Mouse (Mus musculus) testis, adult 2 months (tissue): ENCODE data around the gene Sbno2. TPM values are rescaled to one million over a fixed set of nuclear protein-coding genes. Genes with fewer than 3 reads are reported as not detected.
A peak's percentile ranks its signal among the peaks of the same experiment; 100 is the strongest.

Source experiments
- H3K27ac ChIP-seq: fragments of 200-500 bp; 2 replicates; pipeline ENCODE4 v1.5.1; 2012; ENCODE audit warnings: low read depth, low read length; ENCODE audit not compliant: control insufficient read depth, insufficient read depth
- H3K27me3 ChIP-seq: fragments of 200-500 bp; 2 replicates; pipeline ENCODE4 v1.6.1; 2012; ENCODE audit warnings: mild to moderate bottlenecking, low read length, moderate library complexity; ENCODE audit not compliant: control insufficient read depth, insufficient read depth
- H3K36me3 ChIP-seq: fragments of 200-500 bp; 2 replicates; pipeline ENCODE4 v1.6.1; 2012; ENCODE audit warnings: mild to moderate bottlenecking, low read length; ENCODE audit not compliant: control insufficient read depth, insufficient read depth
- H3K4me1 ChIP-seq: fragments of 200-500 bp; 2 replicates; pipeline ENCODE4 v1.6.1; 2012; ENCODE audit warnings: low read length; ENCODE audit not compliant: control insufficient read depth, insufficient read depth
- H3K4me3 ChIP-seq: fragments of 200-500 bp; 2 replicates; pipeline ENCODE4 v1.5.1; 2012; ENCODE audit warnings: low read depth, mild to moderate bottlenecking, low read length, moderate library complexity, mixed read lengths; ENCODE audit not compliant: control insufficient read depth
- CTCF ChIP-seq: fragments of 200-500 bp; IDR thresholded peaks from 2 replicates; pipeline ENCODE4 v1.5.1; 2012; ENCODE audit warnings: low read depth, mild to moderate bottlenecking, inconsistent platforms, low read length, moderate library complexity; ENCODE audit not compliant: control insufficient read depth, insufficient read depth, insufficient replicate concordance
- POLR2A ChIP-seq: fragments of 200-500 bp; IDR thresholded peaks from 2 replicates; pipeline ENCODE4 v1.6.1; 2012; ENCODE audit warnings: low read depth, mild to moderate bottlenecking, inconsistent platforms, low read length, moderate library complexity; ENCODE audit not compliant: control insufficient read depth
- polyA plus RNA-seq: library from polyadenylated mRNA; depleted of rRNA; stranded (reverse); fragments of >200 nt; gene quantifications from 2 replicates; pipeline ENCODE4 v1.2.3, GENCODE M21; 2012

Gene Sbno2
- polyA plus RNA-seq, 1 experiment: 13.9 TPM

DNA sequence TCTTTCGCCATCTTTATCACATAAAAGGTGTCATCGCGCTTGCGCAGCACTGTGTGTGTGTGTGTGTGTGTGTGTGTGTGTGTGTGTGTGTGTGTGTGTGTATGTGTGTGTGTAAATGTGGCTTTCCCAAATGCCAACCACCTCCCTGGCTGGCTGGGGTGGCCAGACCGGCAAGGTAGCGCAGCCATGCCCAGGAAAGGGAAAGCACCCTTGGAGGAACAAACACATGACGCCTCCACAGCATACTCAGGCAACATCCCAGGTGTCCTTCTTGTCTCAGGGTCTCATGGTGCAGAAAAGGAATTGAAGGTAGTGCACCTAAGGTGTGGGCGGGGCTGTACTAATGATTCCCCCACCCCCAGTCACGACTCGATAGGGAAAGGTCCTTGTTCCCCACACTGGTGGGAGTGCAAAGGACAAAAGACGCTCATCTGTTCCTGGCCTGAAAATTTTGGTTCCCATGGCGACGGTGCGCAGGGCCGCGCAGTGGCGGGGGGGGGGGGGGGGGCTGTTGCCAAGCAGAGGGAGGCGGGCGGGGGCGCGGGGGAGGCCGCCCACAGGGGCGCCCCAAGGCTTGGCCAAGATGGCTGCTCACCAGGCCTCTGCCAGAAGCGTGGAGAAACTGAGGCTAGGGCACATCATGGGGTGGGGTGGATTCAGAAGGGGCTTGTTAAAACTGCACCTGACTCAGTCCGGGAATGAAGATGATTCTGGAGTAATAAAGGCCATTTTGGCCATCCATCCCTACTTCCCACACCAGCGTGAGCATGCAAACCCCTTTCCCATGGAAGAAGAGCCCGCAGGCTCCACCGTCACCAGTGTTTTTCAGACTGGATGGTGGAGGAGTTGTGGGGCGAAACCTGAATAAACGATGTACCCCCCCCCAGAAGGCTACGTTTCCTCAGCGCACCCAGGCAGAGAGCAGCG lies 32.5 kb upstream of the Sbno2 start:
- Histone ChIP-seq H3K4me1 (peaks cover 40% of the 10 kb centered on the region), H3K36me3 (no peaks in the 10 kb centered on the region), H3K27me3 (no peaks in the 10 kb centered on the region), H3K4me3 (no peak overlapping the region; the same call in 1 of the 2 replicates), H3K27ac (no peak overlapping the region)
- TF ChIP-seq POLR2A (no peak), CTCF (no peak)

DNA sequence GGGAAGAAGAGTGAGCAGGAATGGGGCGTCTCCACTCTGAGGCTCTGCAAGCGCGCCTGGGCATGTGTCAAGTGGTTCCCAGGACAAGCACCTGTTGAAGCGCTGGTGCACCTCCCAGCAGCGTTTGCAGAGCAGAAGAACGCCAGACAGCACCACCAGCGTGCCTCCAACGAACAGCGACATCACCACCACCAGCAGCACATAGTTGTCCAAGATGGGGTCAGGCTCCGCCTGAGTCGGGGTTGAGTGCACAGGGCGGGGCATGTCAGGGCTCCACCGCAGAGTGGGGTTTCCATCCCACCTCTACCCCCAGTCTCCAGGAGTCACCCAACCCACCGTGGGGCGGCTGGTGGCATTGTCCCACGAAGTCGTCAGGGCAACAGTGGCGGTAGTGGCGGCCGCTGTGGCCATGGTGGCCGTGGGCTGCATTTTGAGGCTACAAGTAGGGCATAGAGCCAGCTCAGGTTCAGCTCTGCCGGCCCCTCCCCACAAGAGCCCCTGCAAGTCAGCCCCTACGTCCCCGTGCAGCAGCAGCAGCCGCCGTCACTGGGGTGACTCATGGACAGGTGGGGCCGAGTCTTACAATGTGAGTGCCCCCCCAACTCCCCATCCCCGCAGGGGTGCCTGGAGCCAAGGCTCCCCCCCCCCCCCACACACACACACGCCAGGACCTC lies 31.7 kb upstream of the Sbno2 start:
- H3K36me3 ChIP-seq: no peaks in the 10 kb centered on the region
- H3K27ac ChIP-seq: no peak overlapping the region
- TF ChIP-seq POLR2A (no peak), CTCF (no peak)
- H3K27me3 ChIP-seq: no peaks in the 10 kb centered on the region
- H3K4me3 ChIP-seq: peak overlapping the region; percentile 43
- peaks cover 36% of the 10 kb centered on the region for H3K4me1 ChIP-seq

DNA sequence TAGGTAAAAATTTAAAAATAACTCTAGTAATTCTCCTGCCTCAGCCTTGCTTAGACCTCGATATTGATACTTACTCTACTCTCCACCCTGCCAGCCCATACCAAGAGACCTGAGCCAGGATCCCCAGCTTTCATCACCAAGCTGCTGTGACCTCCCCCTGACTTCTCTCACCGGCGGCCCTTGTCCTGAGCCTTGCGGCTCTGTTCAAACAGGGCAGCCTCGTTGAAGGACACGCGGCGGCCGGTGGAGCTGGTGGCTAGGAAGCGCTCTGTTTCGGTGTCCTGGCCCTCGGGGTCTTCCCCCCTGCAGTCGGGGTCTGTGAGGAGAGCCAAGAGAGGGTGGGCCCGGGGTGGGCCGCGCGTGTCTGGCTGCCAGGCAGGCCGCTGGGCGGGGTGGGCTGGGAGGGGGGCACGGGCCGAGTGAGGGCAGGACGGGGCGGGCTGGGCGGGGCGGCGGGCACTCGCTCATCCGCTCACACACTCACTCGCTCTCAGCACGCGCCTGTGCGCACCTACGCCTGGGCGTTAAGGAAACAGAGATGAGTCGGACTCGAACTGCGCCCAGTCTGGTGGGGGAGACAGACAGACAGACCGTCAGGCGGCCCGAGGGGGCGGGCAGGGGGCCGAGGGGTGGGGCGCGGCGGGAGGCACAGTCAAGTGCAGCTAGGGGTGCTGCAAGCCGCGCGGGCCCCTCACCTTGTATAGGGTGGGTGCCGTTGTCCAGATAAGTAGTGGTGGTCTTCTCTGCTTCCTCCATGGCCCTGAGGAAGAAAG lies 31.0 kb upstream of the Sbno2 start:
- Histone ChIP-seq H3K36me3 (no peaks in the 10 kb centered on the region), H3K27ac (no peak overlapping the region), H3K4me1 (peaks cover 32% of the 10 kb centered on the region), H3K27me3 (no peaks in the 10 kb centered on the region), H3K4me3 (peak overlapping the region; percentile 43)
- no peak for TF ChIP-seq CTCF
- TF ChIP-seq POLR2A: no peak

DNA sequence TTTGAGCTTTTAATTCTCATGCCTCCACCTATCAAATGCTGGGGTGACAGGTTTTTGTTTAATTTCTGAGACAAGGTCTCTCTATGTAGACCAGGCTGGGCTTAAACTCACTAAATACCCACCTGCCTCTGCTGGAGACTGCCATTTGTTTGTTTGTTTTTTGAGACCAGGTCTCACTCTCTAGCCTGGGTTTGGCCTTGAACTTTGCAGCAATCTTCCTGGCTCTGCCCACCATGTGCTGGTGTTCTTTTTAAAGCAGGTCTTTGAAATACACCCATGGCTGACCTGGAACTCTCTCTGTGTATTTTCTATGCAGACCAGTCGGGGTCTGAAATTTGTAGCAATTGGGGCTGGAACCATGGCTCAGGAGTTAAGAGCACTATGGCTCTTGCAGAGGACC lies 30.3 kb upstream of the Sbno2 start:
- Histone ChIP-seq H3K4me3 (no peak overlapping the region), H3K27me3 (no peaks in the 10 kb centered on the region), H3K36me3 (no peaks in the 10 kb centered on the region), H3K4me1 (peaks cover 25% of the 10 kb centered on the region), H3K27ac (no peak overlapping the region)
- TF ChIP-seq CTCF: no peak
- TF ChIP-seq POLR2A: no peak

DNA sequence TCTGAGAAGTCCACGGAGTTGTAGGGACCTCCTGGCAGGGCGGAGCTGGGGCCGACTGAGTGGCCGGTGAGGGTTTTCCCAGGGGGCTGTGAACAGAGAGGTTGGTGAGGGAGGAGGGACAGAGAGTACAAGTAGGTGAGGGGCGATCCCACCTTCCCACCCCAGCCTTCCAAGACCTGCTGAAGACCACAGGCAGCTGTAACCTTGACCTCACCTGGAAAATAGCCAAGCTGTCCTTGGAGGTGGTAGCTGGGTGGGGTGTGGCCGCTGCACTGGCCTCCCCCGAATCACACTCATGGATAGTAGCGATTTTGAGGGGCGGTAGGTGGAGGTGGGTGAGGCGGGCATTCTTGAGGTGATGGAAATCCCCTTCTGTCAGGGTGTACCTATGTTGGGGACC lies 29.8 kb upstream of the Sbno2 start:
- Histone ChIP-seq H3K27me3 (no peaks in the 10 kb centered on the region), H3K4me3 (no peak overlapping the region), H3K4me1 (peaks cover 25% of the 10 kb centered on the region), H3K36me3 (no peaks in the 10 kb centered on the region), H3K27ac (no peak overlapping the region)
- TF ChIP-seq CTCF (no peak), POLR2A (no peak)

DNA sequence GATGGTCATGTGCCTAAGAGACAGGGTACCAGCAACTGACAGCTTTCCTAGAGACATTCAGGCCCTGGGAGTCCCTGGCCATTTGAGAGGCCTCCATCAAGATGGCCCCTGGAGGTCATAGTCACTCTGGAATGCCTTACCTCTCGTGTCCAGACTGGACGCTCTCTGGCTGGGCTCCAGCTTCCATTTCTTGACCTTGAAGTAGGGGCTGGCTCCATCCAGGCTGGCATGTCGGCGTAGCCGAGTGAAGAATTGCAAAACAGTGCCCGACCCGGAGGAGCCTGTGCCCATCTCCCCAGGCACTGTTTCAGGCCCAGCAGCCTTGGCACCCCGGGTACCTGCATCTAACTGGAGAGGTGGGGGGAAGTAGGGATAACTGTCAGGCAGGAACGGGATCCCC lies 29.1 kb upstream of the Sbno2 start:
- Histone ChIP-seq H3K27ac (no peak overlapping the region), H3K4me1 (peaks cover 25% of the 10 kb centered on the region), H3K27me3 (no peaks in the 10 kb centered on the region), H3K36me3 (no peaks in the 10 kb centered on the region), H3K4me3 (no peak overlapping the region)
- TF ChIP-seq CTCF: no peak
- no peak for TF ChIP-seq POLR2A
